Mouse (Mus musculus) midbrain, embryonic 16.5 days (tissue): Measurements from ENCODE around the gene Ifitm6. TPM values are rescaled to one million over a fixed set of nuclear protein-coding genes. Genes with fewer than 3 reads are reported as not detected.

Experiments used
- ATAC-seq: fragments of 200-750 bp; cut with Nextera tagmentation; 2 replicates; pipeline ENCODE4 v1.8.0; 2017; ENCODE audit warnings: moderate TSS enrichment
- H3K27ac ChIP-seq: fragments of 300-500 bp; sonication (generic); 2 replicates; pipeline ENCODE4 v1.5.1; 2014; ENCODE audit warnings: mild to moderate bottlenecking, low read length, mixed read lengths
- H3K27me3 ChIP-seq: fragments of 300-500 bp; sonication (generic); 2 replicates; pipeline ENCODE4 v1.6.1; 2014; ENCODE audit warnings: low read depth, low read length, mixed read lengths; ENCODE audit not compliant: control insufficient read depth, insufficient read depth
- H3K36me3 ChIP-seq: fragments of 300-500 bp; sonication (generic); 2 replicates; pipeline ENCODE4 v1.6.1; 2014; ENCODE audit warnings: mild to moderate bottlenecking, low read length, moderate library complexity, mixed read lengths; ENCODE audit not compliant: control insufficient read depth, insufficient read depth
- H3K4me1 ChIP-seq: fragments of 300-500 bp; sonication (generic); 2 replicates; pipeline ENCODE4 v1.6.1; 2014; ENCODE audit warnings: mild to moderate bottlenecking, low read length, mixed read lengths; ENCODE audit not compliant: control insufficient read depth, insufficient read depth
- H3K4me2 ChIP-seq: fragments of 300-500 bp; sonication (generic); 2 replicates; pipeline ENCODE4 v1.6.1; 2014; ENCODE audit warnings: mild to moderate bottlenecking, low read length, mixed read lengths
- H3K4me3 ChIP-seq: fragments of 300-500 bp; sonication (generic); 2 replicates; pipeline ENCODE4 v1.5.1; 2014; ENCODE audit warnings: low read depth, mild to moderate bottlenecking, low read length, moderate library complexity, mixed read lengths
- H3K9ac ChIP-seq: fragments of 300-500 bp; sonication (generic); 2 replicates; pipeline ENCODE4 v1.6.1; 2014; ENCODE audit warnings: low read depth, low read length, mixed read lengths
- H3K9me3 ChIP-seq: fragments of 300-500 bp; sonication (generic); replicated peaks from 2 replicates; pipeline ENCODE4 v1.6.1; 2014; ENCODE audit warnings: mild to moderate bottlenecking, low read length, mixed read lengths; ENCODE audit not compliant: control insufficient read depth, poor library complexity, severe bottlenecking
- WGBS: fragments of 180-500 bp; shearing (Covaris S2); extraction: QIAGEN DNeasy Blood & Tissue Kit; methylation state at CpG from one replicate; pipeline ENCODE4 v1.1.7; 2014; 5-methylcytosine and 5-hydroxymethylcytosine counted together
- polyA plus RNA-seq: library from polyadenylated mRNA; unstranded; fragments of >200 nt; fragmentation: Nextera tagmentation; extraction: Ambion mirVana; gene quantifications from 2 replicates; pipeline ENCODE4 v1.2.1, GENCODE M21; 2015

Gene Ifitm6
- polyA plus RNA-seq, 1 experiment from 2014 or later: 0.69 TPM

- H3K36me3 ChIP-seq: no peaks in the 10 kb centered on the region
- no peak overlapping the region for H3K27ac ChIP-seq
- no peaks in the 10 kb centered on the region for H3K27me3 ChIP-seq
- no peak overlapping the region for H3K4me3 ChIP-seq
- H3K4me2 ChIP-seq: no peak overlapping the region
- 84% methylated on average over 9 of the region's 9 CpGs for WGBS
- no peaks in the 10 kb centered on the region for H3K4me1 ChIP-seq
- no peaks in the 10 kb centered on the region for H3K9me3 ChIP-seq
- H3K9ac ChIP-seq: no peak overlapping the region
- no peak for ATAC-seq
Observed at GRCm38 (mm10) chr7:141032458-141033167, 14.9 kb upstream of the Ifitm6 start.

GRCm38 (mm10) chr7:141030390-141030789 lies 12.7 kb upstream of the Ifitm6 start:
- no peak overlapping the region for H3K9ac ChIP-seq
- H3K9me3 ChIP-seq: no peaks in the 10 kb centered on the region
- no peak overlapping the region for H3K4me3 ChIP-seq
- WGBS: 35% methylated on average over 3 of the region's 3 CpGs
- H3K36me3 ChIP-seq: no peaks in the 10 kb centered on the region
- peaks cover 7% of the 10 kb centered on the region for H3K4me1 ChIP-seq
- H3K4me2 ChIP-seq: no peak overlapping the region
- no peak for ATAC-seq
- no peak overlapping the region for H3K27ac ChIP-seq
- H3K27me3 ChIP-seq: no peaks in the 10 kb centered on the region

GRCm38 (mm10) chr7:141028831-141029230 lies 11.1 kb upstream of the Ifitm6 start, which contains the start of gene Gm17387:
Gene Gm17387, plus strand, starts transcription at chr7:141029131.
- no peak within 1 kb of the TSS for H3K9ac ChIP-seq
- no peak within 1 kb of the TSS for H3K4me3 ChIP-seq
- H3K4me2 ChIP-seq: no peak within 1 kb of the TSS
- ATAC-seq: no peak
- H3K9me3 ChIP-seq: no peaks in the 10 kb centered on the region
- H3K36me3 ChIP-seq: no peaks in the 10 kb centered on the region
- H3K27ac ChIP-seq: no peak within 1 kb of the TSS
- H3K27me3 ChIP-seq: no peaks in the 10 kb centered on the region
- WGBS: 97% methylated on average over 2 of the region's 2 CpGs
- H3K4me1 ChIP-seq: peaks cover 11% of the 10 kb centered on the region

DNA sequence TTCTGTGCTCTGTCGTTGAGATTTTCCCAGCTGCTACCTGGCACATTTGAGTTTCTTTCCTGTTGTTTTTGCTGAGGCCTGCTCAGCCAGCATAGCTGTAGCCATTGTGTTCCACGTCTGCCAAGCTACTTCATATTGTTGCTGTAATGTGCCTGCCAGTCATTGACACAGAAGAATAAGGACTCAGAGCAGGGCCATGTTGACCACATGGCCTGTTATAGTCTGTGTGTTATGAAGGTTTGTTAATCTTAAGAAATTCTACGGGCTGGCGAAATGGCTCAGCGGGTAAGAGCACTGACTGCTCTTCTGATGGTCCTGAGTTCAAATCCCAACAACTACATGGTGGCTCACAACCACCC lies 9.0 kb upstream of the Ifitm6 start:
- H3K27ac ChIP-seq: peak overlapping the region; percentile 66
- H3K9me3 ChIP-seq: no peaks in the 10 kb centered on the region
- no peak overlapping the region for H3K4me2 ChIP-seq
- 48% methylated on average over 5 of the region's 5 CpGs for WGBS
- H3K27me3 ChIP-seq: no peaks in the 10 kb centered on the region
- no peaks in the 10 kb centered on the region for H3K36me3 ChIP-seq
- ATAC-seq: no peak
- peaks cover 11% of the 10 kb centered on the region for H3K4me1 ChIP-seq
- no peak overlapping the region for H3K9ac ChIP-seq
- no peak overlapping the region for H3K4me3 ChIP-seq

DNA sequence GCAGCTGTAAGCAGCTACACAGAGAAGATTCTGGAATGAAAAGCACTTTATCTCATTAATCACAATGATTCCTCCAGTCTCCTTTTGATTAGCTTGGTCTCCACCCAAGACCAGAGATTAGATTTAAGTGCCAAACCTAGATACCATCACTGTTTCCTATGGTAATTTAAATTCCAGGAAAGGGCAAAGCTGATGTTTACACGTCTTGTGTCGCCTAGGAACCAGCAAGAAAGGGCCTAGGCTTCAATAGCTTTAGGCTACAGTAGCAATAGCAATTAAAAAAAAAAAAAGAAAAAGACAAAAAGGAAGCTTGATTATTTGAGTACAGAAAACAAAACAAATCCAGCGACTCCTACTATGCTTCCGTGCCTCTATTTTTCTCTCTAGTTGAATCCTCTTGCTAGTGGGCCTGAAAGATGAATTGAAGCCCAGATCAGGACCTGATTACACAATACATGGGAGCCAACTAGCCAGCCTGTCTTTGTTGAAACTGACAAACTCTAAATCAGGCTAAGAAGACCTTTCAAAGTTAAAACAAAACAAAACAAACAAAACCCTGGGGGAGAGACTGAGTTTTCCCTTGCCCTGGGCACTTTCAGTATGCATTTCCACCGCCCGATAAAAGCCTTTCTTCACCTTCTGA lies 8.5 kb upstream of the Ifitm6 start:
- no peak for ATAC-seq
- H3K4me3 ChIP-seq: no peak overlapping the region
- H3K27me3 ChIP-seq: no peaks in the 10 kb centered on the region
- H3K4me1 ChIP-seq: peaks cover 11% of the 10 kb centered on the region
- H3K36me3 ChIP-seq: no peaks in the 10 kb centered on the region
- H3K4me2 ChIP-seq: no peak overlapping the region
- no peak overlapping the region for H3K9ac ChIP-seq
- no peaks in the 10 kb centered on the region for H3K9me3 ChIP-seq
- 21% methylated on average over 6 of the region's 6 CpGs for WGBS
- H3K27ac ChIP-seq: peak overlapping the region; percentile 66

GRCm38 (mm10) chr7:141024865-141025838 lies 7.4 kb upstream of the Ifitm6 start:
- ATAC-seq: peak; percentile 83
- 22% methylated on average over 5 of the region's 6 CpGs for WGBS
- Histone ChIP-seq H3K36me3 (no peaks in the 10 kb centered on the region), H3K27me3 (no peaks in the 10 kb centered on the region), H3K9ac (no peak overlapping the region), H3K4me3 (no peak overlapping the region), H3K27ac (peak overlapping the region; percentile 70), H3K4me2 (no peak overlapping the region), H3K4me1 (peaks cover 11% of the 10 kb centered on the region), H3K9me3 (no peaks in the 10 kb centered on the region)

GRCm38 (mm10) chr7:141021489-141022449 lies 4.0 kb upstream of the Ifitm6 start:
- 88% methylated on average over 14 of the region's 14 CpGs for WGBS

GRCm38 (mm10) chr7:141019028-141019427 lies 1.3 kb upstream of the Ifitm6 start:
- H3K4me2 ChIP-seq: no peak overlapping the region
- no peaks in the 10 kb centered on the region for H3K9me3 ChIP-seq
- no peak for ATAC-seq
- no peak overlapping the region for H3K27ac ChIP-seq
- H3K4me3 ChIP-seq: no peak overlapping the region
- no peaks in the 10 kb centered on the region for H3K27me3 ChIP-seq
- no peaks in the 10 kb centered on the region for H3K36me3 ChIP-seq
- WGBS: 93% methylated on average over 5 of the region's 5 CpGs
- H3K4me1 ChIP-seq: no peaks in the 10 kb centered on the region
- H3K9ac ChIP-seq: no peak overlapping the region

More at GRCm38 (mm10) chr7:141021489-141022449, 4.0 kb upstream of the Ifitm6 start:
- H3K4me2 ChIP-seq: no peak overlapping the region
- H3K9ac ChIP-seq: no peak overlapping the region
- no peaks in the 10 kb centered on the region for H3K9me3 ChIP-seq
- H3K27ac ChIP-seq: no peak overlapping the region
- no peak for ATAC-seq
- H3K4me1 ChIP-seq: peaks cover 11% of the 10 kb centered on the region
- no peaks in the 10 kb centered on the region for H3K36me3 ChIP-seq
- H3K4me3 ChIP-seq: no peak overlapping the region
- no peaks in the 10 kb centered on the region for H3K27me3 ChIP-seq
